Mouse (Mus musculus) liver, adult 2 months (tissue): ENCODE results near the gene Rab11fip5.

Source experiments
- CTCF ChIP-seq: fragments of 200-500 bp; IDR thresholded peaks from 2 replicates; pipeline ENCODE4 v1.5.1; 2011; ENCODE audit warnings: low read depth, low read length, control low read depth
- POLR2A ChIP-seq: fragments of 200-500 bp; IDR thresholded peaks from 2 replicates; pipeline ENCODE4 v1.6.1; 2011; ENCODE audit warnings: low read length, control low read depth; ENCODE audit not compliant: insufficient read depth; ENCODE audit errors: extremely low read depth

DNA sequence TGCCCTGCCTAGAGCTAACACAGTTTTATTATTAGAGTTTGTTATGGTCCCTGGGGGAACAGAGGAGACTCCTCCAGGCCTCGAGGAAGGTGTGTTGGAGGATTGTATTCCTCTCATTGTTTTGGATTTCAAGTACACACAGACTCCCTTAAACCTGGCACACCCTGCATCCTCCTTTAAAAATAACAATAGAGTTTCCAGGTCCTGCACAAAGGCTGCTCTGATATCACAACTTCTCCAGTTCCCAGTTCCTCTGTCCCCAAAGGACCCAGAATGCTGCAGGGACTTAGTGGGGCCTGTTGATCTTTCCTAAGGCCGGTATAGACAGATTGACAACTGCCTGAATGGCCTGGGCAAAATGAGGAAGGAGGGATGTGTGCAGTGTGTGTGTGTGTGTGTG lies 28.2 kb upstream of the Rab11fip5 start:
- TF ChIP-seq CTCF (no peak), POLR2A (no peak)
